Mouse (Mus musculus) kidney, embryonic 14.5 days (tissue): Measurements from ENCODE around the gene Chka. TPM values are rescaled to one million over a fixed set of nuclear protein-coding genes. Genes with fewer than 3 reads are reported as not detected.

Experiments
- ATAC-seq: fragments of 200-750 bp; cut with Nextera tagmentation; 2 replicates; pipeline ENCODE4 v1.8.0; 2017; ENCODE audit warnings: moderate number of reproducible peaks, mild to moderate bottlenecking, moderate TSS enrichment, moderate library complexity; ENCODE audit not compliant: low FRiP score, low TSS enrichment
- H3K27ac ChIP-seq: fragments of 300-500 bp; sonication (generic); 2 replicates; pipeline ENCODE4 v1.5.1; 2014; ENCODE audit warnings: low read depth, mild to moderate bottlenecking, low read length, moderate library complexity, mixed read lengths
- H3K27me3 ChIP-seq: fragments of 300-500 bp; sonication (generic); 2 replicates; pipeline ENCODE4 v1.6.1; 2014; ENCODE audit warnings: mild to moderate bottlenecking, low read length; ENCODE audit not compliant: control insufficient read depth, insufficient read depth
- H3K36me3 ChIP-seq: fragments of 300-500 bp; sonication (generic); 2 replicates; pipeline ENCODE4 v1.6.1; 2014; ENCODE audit warnings: low read length, mixed read lengths; ENCODE audit not compliant: control insufficient read depth, insufficient read depth
- H3K4me1 ChIP-seq: fragments of 300-500 bp; sonication (generic); 2 replicates; pipeline ENCODE4 v1.6.1; 2014; ENCODE audit warnings: low read length, mixed read lengths; ENCODE audit not compliant: control insufficient read depth, insufficient read depth
- H3K4me2 ChIP-seq: fragments of 300-500 bp; sonication (generic); replicated peaks from 2 replicates; pipeline ENCODE4 v1.6.1; 2014; ENCODE audit warnings: low read depth, mild to moderate bottlenecking, low read length
- H3K4me3 ChIP-seq: fragments of 300-500 bp; sonication (generic); 2 replicates; pipeline ENCODE4 v1.5.1; 2014; ENCODE audit warnings: mild to moderate bottlenecking, low read length
- H3K9ac ChIP-seq: fragments of 300-500 bp; sonication (generic); 2 replicates; pipeline ENCODE4 v1.6.1; 2014; ENCODE audit warnings: low read depth, mild to moderate bottlenecking, low read length, moderate library complexity
- H3K9me3 ChIP-seq: fragments of 300-500 bp; sonication (generic); 2 replicates; pipeline ENCODE4 v1.6.1; 2016; ENCODE audit warnings: low read length; ENCODE audit not compliant: control insufficient read depth
- WGBS: fragments of 180-500 bp; shearing (Covaris S2); extraction: QIAGEN DNeasy Blood & Tissue Kit; methylation state at CpG from one replicate; pipeline ENCODE4 v1.1.7; 2014; 5-methylcytosine and 5-hydroxymethylcytosine counted together
- polyA plus RNA-seq: library from polyadenylated mRNA; unstranded; fragments of >200 nt; fragmentation: Nextera tagmentation; extraction: Ambion mirVana; gene quantifications from 2 replicates; pipeline ENCODE4 v1.2.1, GENCODE M21; 2014

Gene Chka
- polyA plus RNA-seq, 1 experiment from 2014 or later = 62.6 TPM

DNA sequence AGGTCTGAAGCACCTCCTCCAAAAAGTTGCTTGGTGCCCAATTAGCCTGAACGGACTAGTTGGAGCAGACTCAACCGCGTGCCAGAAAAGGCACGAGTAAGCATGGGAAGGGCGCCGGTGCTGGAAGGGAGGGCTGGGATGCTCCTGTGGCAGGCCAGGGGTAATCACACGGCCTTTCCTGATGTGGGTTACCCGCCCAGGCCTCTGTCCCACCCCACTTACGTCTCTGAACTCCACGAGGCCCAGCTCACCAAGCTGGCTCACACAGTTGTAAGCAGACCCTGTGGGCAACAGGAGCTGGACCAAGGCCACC lies 52.7 kb downstream of the Chka start:
- Histone ChIP-seq H3K9me3 (no peaks in the 10 kb centered on the region), H3K27ac (no peak overlapping the region), H3K4me1 (peaks cover 30% of the 10 kb centered on the region), H3K4me2 (peak overlapping the region; percentile 86), H3K9ac (0 out of 2 replicates have a peak overlapping the region, but pooled peaks have one; percentile 48), H3K4me3 (no peak overlapping the region), H3K36me3 (peaks cover 48% of the 10 kb centered on the region), H3K27me3 (no peaks in the 10 kb centered on the region)
- no peak for ATAC-seq
- WGBS = 47% methylated on average over 10 of the region's 10 CpGs

DNA sequence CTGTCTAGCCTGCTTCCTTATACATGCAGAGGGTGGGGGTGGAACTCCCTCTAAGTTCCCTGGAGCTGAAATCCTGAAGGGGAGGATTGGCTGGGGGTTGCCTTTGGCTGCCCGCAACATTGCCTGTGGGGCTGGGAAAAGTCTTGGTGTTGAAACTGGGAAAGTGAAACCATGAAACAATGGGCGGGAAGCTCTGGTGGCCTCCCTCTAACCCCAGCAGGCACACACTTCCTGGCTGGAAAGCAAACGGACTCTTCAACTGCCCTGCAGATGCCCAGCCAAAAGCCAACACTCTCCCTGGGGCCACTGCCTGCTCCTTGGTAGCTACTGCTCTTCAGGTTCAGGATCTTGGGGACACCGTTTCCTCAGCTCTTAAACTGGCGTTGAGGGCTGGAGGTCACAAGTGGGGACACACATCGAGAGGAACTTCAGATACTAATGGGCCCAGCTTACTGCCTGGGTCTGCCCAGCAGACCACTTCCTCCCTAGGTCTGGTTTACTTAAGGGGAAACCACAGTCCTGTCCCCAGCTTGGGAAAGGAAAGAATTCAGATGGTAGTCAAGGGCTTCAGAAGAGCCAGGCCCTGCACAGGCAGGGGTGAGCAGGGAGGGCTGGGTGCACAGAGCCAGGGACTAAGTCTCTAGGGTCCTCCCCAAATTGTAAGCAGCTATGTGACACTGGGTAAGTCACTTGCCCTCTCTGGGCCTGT lies 53.8 kb downstream of the Chka start:
- H3K9ac ChIP-seq = peak overlapping the region; percentile 48
- H3K4me2 ChIP-seq = peak overlapping the region; percentile 86
- H3K36me3 ChIP-seq = peaks cover 51% of the 10 kb centered on the region
- H3K9me3 ChIP-seq = no peaks in the 10 kb centered on the region
- H3K27me3 ChIP-seq = no peaks in the 10 kb centered on the region
- peak overlapping the region; percentile 63 for H3K4me3 ChIP-seq
- peak overlapping the region; percentile 71 for H3K27ac ChIP-seq
- WGBS = 11% methylated on average over 6 of the region's 6 CpGs
- peak; percentile 14; the same call in 1 of the 2 replicates for ATAC-seq
- H3K4me1 ChIP-seq = peaks cover 30% of the 10 kb centered on the region

DNA sequence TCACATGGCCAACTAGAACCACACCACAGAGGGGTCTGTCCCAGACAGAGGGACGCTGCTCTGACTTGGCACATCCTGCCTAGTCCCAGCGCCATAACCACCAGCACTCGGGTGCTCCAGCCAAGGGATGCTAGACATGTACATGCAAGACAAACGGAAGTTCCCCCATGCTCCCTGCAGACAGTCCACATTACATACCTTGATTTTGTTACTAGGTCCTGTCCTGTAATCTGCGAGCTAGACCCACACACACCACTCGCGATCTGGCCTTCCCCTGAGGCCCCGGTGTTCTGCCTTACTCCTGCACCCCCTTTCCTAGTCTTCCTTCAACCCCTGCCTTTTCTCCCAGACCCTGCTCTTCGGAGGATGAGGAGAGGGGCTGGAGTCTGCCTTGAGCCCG lies 54.8 kb downstream of the Chka start:
- Histone ChIP-seq H3K9me3 (no peaks in the 10 kb centered on the region), H3K9ac (peak overlapping the region; percentile 72), H3K4me3 (peak overlapping the region; percentile 63), H3K27ac (peak overlapping the region; percentile 71), H3K27me3 (no peaks in the 10 kb centered on the region), H3K4me2 (peak overlapping the region; percentile 86), H3K36me3 (peaks cover 58% of the 10 kb centered on the region), H3K4me1 (peaks cover 30% of the 10 kb centered on the region)
- 38% methylated on average over 10 of the region's 10 CpGs for WGBS
- peak; percentile 6; the same call in 1 of the 2 replicates for ATAC-seq

DNA sequence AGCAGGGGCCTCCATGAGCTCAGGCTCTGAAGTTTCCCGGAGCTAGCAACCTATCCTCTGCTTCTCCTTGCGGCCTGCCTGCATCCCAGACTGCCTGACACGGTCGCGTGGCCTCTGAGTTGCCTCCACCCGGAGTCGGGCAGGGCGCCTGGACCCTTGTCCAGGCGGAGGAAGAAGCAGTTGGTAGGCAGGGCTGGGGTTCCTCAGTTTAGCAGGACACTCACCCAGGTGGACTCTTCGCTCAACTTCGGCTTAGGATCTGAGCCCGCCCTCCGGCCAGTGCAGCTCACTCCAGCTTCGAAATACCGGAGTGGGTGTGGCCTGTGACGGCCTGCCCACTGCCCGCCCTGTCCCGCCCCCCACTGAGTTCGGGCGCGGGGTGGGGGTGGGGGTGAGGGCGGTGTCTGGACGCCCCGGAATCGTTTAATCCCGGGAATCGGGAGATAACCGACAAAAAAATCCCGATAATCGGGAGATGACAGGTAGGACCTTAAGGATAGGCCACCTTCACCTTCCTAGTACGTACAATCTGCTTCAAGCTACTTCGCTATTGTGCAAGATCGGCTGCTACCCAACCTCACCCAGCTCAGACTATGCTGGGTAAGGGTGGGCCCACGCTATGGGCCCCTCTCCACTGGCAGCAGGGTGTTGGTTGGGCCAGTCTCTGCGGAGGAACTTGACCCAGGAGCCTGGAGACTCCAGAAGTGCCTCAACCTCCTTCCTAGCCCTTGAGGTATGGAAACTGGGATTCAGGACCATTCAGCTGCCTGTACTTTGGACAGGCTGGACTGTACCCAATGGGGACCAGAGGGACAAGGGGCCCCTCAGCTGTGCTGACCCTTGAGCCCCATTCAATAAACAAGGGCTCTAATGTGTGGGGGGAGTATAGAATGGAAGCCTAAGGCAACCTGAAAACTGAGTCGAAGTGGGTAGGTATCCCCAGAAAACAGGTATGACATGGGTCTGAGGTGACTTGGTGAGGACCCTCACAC lies 55.5 kb downstream of the Chka start, which contains the start of gene Tcirg1:
Tcirg1 (minus strand) TSS at position 339 of the 992 bp plus-strand sequence.
- H3K27me3 ChIP-seq = no peaks in the 10 kb centered on the region
- peak; percentile 85 for ATAC-seq
- H3K4me3 ChIP-seq = peak within 1 kb of the TSS; percentile 63
- no peaks in the 10 kb centered on the region for H3K9me3 ChIP-seq
- peaks cover 51% of the 10 kb centered on the region for H3K36me3 ChIP-seq
- H3K4me1 ChIP-seq = peaks cover 37% of the 10 kb centered on the region
- H3K4me2 ChIP-seq = peak within 1 kb of the TSS; percentile 86
- 4% methylated on average over 36 of the region's 36 CpGs for WGBS
- H3K27ac ChIP-seq = peak within 1 kb of the TSS; percentile 71
- peak within 1 kb of the TSS; percentile 72 for H3K9ac ChIP-seq

DNA sequence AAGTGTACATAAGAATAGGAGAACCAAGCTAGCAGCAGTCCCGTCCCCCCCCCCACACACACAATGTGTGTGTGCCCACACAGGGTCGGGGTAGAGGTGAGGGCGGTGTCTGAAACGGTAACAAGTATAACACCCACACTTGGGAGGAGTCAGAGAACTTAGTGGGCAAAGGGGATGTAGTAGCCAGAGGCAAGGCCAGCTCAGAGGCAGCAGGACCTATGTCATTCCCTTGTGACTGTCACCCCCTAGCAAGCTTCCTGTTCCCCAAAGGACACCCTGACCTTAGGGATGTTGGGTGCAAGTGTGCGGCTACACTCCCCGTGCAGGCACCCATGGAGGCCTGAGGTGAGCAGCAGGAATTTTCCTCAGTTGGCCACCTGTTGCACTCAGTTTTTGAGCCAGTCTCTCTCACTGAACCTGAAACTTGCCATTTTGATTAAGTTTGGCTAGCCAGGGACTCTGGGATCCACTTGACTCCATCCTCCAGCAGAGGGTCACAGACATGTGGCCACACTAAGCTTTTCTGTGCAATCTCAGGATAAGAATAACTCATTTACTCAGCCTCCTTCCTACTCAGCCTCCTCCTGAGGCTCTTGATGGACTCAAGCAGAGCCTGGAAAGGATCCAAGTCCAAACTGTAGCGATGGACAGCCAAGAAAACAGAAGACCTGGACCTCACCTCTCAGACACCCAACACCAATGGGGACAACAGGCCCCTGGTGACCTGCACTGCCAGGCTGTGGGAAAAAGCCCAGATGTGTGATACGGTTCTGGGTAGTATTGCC lies 56.5 kb downstream of the Chka start:
- peaks cover 38% of the 10 kb centered on the region for H3K4me1 ChIP-seq
- no peaks in the 10 kb centered on the region for H3K9me3 ChIP-seq
- H3K4me3 ChIP-seq = no peak overlapping the region
- peak overlapping the region; percentile 86; the same call in 1 of the 2 replicates for H3K4me2 ChIP-seq
- H3K9ac ChIP-seq = no peak overlapping the region
- no peaks in the 10 kb centered on the region for H3K27me3 ChIP-seq
- no peak for ATAC-seq
- H3K27ac ChIP-seq = no peak overlapping the region
- 69% methylated on average over 8 of the region's 8 CpGs for WGBS
- H3K36me3 ChIP-seq = peaks cover 41% of the 10 kb centered on the region

DNA sequence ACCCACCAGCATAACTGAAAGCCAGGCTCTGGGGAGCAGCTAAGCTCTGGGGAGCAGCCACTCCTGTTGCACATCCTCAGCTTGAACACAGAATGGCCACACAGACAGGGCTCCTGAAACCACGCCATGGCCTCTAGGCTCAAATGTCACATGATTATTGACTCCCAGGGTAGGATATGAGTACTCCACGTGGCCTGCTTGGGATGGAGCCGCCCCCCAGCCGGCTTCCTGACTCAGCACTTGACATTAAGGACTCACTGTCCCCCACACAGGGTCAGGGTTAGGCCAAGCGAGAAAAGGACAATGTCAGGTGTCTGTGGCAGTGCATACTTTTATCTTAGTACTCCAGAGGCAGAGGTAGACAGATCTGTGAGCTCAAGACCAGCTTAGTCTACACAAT lies 58.6 kb downstream of the Chka start:
- no peak overlapping the region for H3K27ac ChIP-seq
- H3K4me3 ChIP-seq = no peak overlapping the region
- peaks cover 31% of the 10 kb centered on the region for H3K36me3 ChIP-seq
- no peak overlapping the region for H3K9ac ChIP-seq
- 76% methylated on average over 5 of the region's 5 CpGs for WGBS
- H3K9me3 ChIP-seq = no peaks in the 10 kb centered on the region
- H3K4me1 ChIP-seq = peaks cover 33% of the 10 kb centered on the region
- no peaks in the 10 kb centered on the region for H3K27me3 ChIP-seq
- no peak overlapping the region for H3K4me2 ChIP-seq
- no peak for ATAC-seq

DNA sequence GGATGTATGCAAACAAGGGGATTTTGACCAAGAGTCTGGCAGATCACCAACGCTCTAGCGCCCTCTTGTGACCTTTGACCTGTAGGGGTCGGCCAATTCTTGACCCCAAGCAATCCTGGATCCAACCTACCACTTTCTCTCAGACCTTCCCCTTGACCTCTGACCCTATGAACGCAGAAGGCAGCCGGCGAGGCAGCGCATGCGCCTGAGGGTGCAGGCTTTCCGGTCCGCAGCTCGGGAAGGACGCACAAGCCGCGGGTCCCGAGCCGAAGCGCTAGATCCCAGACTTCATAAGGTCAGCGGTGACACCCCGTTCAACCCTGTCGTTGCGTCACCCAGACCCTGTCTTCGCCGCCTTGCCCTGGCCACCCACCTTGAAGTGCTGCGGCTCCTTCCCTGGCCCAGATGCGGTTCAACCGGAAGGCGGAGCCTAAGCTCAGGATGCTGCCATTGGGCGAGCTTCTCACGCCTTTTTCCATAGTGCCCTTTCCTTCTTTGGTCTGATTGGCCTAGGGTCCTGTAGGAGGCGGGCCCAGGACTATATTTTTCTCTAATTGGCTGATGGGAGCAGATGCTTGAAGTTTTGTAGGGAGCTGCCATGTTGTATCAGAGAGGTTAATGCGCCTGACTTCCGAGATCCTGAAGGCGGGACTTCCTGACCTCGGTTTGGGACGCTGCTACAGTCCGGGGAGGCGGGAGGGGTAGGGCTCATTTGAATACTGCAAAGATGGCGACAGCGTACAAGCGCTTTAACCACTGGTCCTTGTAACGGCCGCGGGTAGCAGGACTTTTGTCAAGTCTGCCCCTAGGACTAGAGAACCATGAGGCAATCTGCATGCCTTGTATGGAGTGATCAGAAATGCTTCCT lies 61.0 kb downstream of the Chka start, which contains the start of gene Ndufs8:
Ndufs8 (minus strand) TSS at position 438 of the 868 bp plus-strand sequence.
- no peaks in the 10 kb centered on the region for H3K27me3 ChIP-seq
- peak within 1 kb of the TSS; percentile 74 for H3K27ac ChIP-seq
- H3K9ac ChIP-seq = peak within 1 kb of the TSS; percentile 68
- H3K4me3 ChIP-seq = peak within 1 kb of the TSS; percentile 73
- ATAC-seq = peak; percentile 97
- peaks cover 17% of the 10 kb centered on the region for H3K4me1 ChIP-seq
- WGBS = 0% methylated on average over 43 of the region's 43 CpGs
- peaks cover 31% of the 10 kb centered on the region for H3K36me3 ChIP-seq
- H3K9me3 ChIP-seq = no peaks in the 10 kb centered on the region
- peak within 1 kb of the TSS; percentile 80 for H3K4me2 ChIP-seq

DNA sequence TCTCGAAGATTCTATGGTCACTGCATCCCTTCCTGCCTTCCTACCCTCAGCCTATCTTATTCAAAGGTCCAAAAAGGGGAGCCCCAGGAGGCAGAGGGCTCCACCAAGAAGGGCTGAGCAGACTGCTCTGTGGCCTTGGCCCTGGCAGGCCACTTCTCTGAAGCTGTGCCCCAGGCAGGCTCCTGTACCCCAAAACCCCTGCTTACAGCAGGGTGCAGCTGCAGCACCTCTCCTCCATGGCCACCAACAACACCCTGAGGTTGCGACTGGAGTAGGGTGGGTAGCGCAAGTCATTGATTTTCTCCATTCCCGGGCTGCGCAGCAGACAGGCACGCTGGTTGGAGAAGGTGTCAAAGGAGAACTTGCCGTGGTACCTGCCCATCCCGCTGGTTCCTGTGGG lies 62.1 kb downstream of the Chka start:
- H3K9ac ChIP-seq = peak overlapping the region; percentile 67; the same call in 1 of the 2 replicates
- peaks cover 15% of the 10 kb centered on the region for H3K4me1 ChIP-seq
- 85% methylated on average over 8 of the region's 8 CpGs for WGBS
- ATAC-seq = no peak
- H3K27ac ChIP-seq = peak overlapping the region; percentile 74; the same call in 1 of the 2 replicates
- H3K9me3 ChIP-seq = no peaks in the 10 kb centered on the region
- peaks cover 23% of the 10 kb centered on the region for H3K36me3 ChIP-seq
- no peaks in the 10 kb centered on the region for H3K27me3 ChIP-seq
- peak overlapping the region; percentile 80 for H3K4me2 ChIP-seq
- H3K4me3 ChIP-seq = peak overlapping the region; percentile 73
